Mouse (Mus musculus): ENCODE measurements around the gene Klrc1. TPM values are rescaled to one million over a fixed set of nuclear protein-coding genes. Genes with fewer than 3 reads are reported as not detected.
"Not testable (repeated sequence)": the region's sequence is repeated elsewhere in the genome, so short reads cannot be mapped to it uniquely, and the experiment has no call there.

The Klrc1 gene
- polyA plus RNA-seq (2015; fragmentation: Nextera tagmentation; extraction: Ambion mirVana), result not detected in 2 replicates

DNA sequence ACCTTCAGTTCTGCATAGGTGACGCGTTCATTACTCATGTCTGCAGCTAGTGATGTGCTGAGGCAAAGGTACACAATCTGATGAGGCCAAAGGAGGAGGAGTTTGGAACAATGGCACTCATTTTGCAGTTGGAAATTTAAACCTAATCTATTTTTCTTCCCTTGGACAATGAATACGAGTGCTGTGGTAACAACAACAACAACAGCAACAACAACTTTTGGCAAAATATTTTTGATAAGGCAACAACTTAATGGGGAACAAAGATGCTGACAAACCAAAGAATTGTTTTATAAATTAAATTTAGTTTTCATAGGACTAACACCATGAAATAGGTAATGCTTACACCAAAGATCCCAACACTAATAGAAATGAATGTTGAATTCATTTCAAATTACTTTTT lies at the start of gene Klrc1:
Gene Klrc1, minus strand, starts transcription at position 101 of the 400 bp plus-strand sequence.
- no peak for DNase-seq

GRCm38 (mm10) chr6:129727237-129727636 lies 48.5 kb upstream of the Klrc1 start:
- no peak overlapping the region for H3K4me3 ChIP-seq (replicated peaks)
- ATAC-seq (ENCODE audit: low read depth) (no peak), DNase-seq (no peak)
- H3K9me3 ChIP-seq (replicated peaks), result no peaks in the 10 kb centered on the region
- no peaks in the 10 kb centered on the region for H3K36me3 ChIP-seq
- no peak overlapping the region for H3K4me2 ChIP-seq
- no peaks in the 10 kb centered on the region for H3K27me3 ChIP-seq
- no peak overlapping the region for H3K9ac ChIP-seq
- WGBS (ENCODE audit: insufficient replicate concordance), result 56% methylated on average over 1 of the region's 1 CpGs
- H3K4me1 ChIP-seq (replicated peaks), result no peaks in the 10 kb centered on the region
- no peak overlapping the region for H3K27ac ChIP-seq

More for the DNA sequence above, at the start of gene Klrc1:
- no peaks in the 10 kb centered on the region for H3K27me3 ChIP-seq
- H3K27ac ChIP-seq, result no peak within 1 kb of the TSS
- H3K4me3 ChIP-seq (replicated peaks), result no peak within 1 kb of the TSS
- no peak within 1 kb of the TSS for H3K4me2 ChIP-seq
- H3K9me3 ChIP-seq (replicated peaks), result no peaks in the 10 kb centered on the region
- ATAC-seq (ENCODE audit: low read depth), result no peak
- H3K36me3 ChIP-seq, result no peaks in the 10 kb centered on the region
- H3K4me1 ChIP-seq (replicated peaks), result no peaks in the 10 kb centered on the region
- 66% methylated on average over 3 of the region's 3 CpGs for WGBS (ENCODE audit: insufficient replicate concordance)
- no peak within 1 kb of the TSS for H3K9ac ChIP-seq

GRCm38 (mm10) chr6:129721390-129721789 lies 42.6 kb upstream of the Klrc1 start:
- Histone ChIP-seq H3K36me3 (no peaks in the 10 kb centered on the region), H3K4me1 (replicated peaks) (no peaks in the 10 kb centered on the region), H3K27me3 (no peaks in the 10 kb centered on the region), H3K27ac (no peak overlapping the region), H3K9ac (no peak overlapping the region), H3K4me2 (no peak overlapping the region), H3K9me3 (replicated peaks) (no peaks in the 10 kb centered on the region), H3K4me3 (replicated peaks) (no peak overlapping the region)
- WGBS (ENCODE audit: insufficient replicate concordance), result 34% methylated on average over 1 of the region's 1 CpGs
- DNase-seq (no peak), ATAC-seq (ENCODE audit: low read depth) (no peak)

- no peak for DNase-seq
- no peaks in the 10 kb centered on the region for H3K4me1 ChIP-seq (replicated peaks)
- no peak overlapping the region for H3K27ac ChIP-seq
- H3K27me3 ChIP-seq, result no peaks in the 10 kb centered on the region
- no peaks in the 10 kb centered on the region for H3K9me3 ChIP-seq (replicated peaks)
- no peak for ATAC-seq (ENCODE audit: low read depth)
- no peak overlapping the region for H3K4me3 ChIP-seq (replicated peaks)
- no peaks in the 10 kb centered on the region for H3K36me3 ChIP-seq
- WGBS (ENCODE audit: insufficient replicate concordance), result 17% methylated on average over 3 of the region's 3 CpGs
- H3K9ac ChIP-seq, result no peak overlapping the region
- no peak overlapping the region for H3K4me2 ChIP-seq
These were observed 41.7 kb upstream of the Klrc1 start for GRCm38 (mm10) chr6:129720487-129720886.

DNA sequence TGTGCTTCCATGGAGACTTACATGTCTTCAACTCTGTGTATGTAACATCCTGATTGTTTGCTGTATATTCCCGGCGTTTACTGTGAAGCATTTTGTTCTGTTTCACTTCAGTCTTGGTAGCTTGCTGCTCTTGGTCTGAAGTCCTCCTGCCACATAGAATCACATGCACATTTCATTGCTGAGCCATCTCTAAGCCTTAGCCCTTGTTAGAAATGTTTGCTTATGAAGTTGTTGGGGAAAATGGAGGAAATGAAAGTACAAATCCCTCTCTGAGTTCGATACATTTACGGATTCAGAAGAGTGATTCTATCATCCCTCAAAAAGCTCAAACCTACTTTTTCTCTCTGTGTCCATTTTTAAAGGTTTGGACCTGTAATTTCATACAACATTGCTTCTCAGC lies 38.3 kb upstream of the Klrc1 start, which contains the start of gene Klri1:
Gene Klri1, minus strand, starts transcription at position 101 of the 400 bp plus-strand sequence.
- DNase-seq (no peak), ATAC-seq (ENCODE audit: low read depth) (no peak)
- H3K9ac ChIP-seq, result no peak within 1 kb of the TSS
- H3K4me2 ChIP-seq, result no peak within 1 kb of the TSS
- H3K4me3 ChIP-seq (replicated peaks), result no peak within 1 kb of the TSS
- no peaks in the 10 kb centered on the region for H3K4me1 ChIP-seq (replicated peaks)
- H3K27me3 ChIP-seq, result no peaks in the 10 kb centered on the region
- 74% methylated on average over 4 of the region's 4 CpGs for WGBS (ENCODE audit: insufficient replicate concordance)
- H3K36me3 ChIP-seq, result no peaks in the 10 kb centered on the region
- no peaks in the 10 kb centered on the region for H3K9me3 ChIP-seq (replicated peaks)
- H3K27ac ChIP-seq, result no peak within 1 kb of the TSS

DNA sequence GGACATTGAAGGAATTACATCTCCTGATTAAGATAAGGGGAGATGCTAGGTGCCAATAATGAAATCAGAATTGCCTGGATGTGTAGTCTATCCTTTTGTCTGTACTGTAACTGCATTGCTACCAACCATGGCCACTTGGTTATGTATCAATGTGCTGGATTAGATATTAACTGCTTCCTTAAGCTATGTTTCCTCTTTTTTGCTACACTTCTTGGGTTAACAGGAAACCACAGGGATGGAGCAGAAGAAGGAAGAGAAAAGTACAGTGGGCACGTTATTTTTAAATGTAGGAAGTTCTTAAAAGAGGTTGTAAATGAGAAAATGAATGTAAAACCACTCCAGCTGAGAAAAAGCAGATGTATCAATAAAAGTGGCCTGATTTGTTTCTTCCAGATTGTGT lies 34.8 kb upstream of the Klrc1 start:
- Histone ChIP-seq H3K4me3 (replicated peaks) (no peak overlapping the region), H3K4me2 (no peak overlapping the region), H3K9me3 (replicated peaks) (no peaks in the 10 kb centered on the region), H3K27ac (no peak overlapping the region), H3K36me3 (no peaks in the 10 kb centered on the region), H3K9ac (no peak overlapping the region), H3K27me3 (no peaks in the 10 kb centered on the region), H3K4me1 (replicated peaks) (no peaks in the 10 kb centered on the region)
- ATAC-seq (ENCODE audit: low read depth) (no peak), DNase-seq (no peak)
- WGBS (ENCODE audit: insufficient replicate concordance), result 0% methylated on average over 1 of the region's 1 CpGs

DNA sequence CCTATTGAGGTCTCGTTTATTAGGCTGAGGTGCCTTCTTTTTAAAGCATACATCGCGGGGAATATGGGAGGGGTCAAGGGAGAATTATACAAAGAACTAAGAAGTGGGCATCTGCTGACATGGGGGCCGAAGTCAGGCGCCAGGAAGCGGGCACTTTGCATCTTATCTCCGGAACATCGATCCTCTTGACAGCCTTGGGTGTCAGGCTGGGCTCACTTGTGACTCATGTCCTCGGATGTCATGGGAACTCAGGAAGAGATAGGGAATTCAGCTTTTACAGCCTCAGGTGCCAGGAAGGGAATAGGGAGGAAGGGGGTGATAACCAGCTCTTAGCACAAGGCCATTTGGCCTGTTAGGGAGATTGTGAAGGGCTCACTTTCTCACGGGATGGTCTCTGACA lies 12.7 kb upstream of the Klrc1 start:
- H3K9me3 ChIP-seq (replicated peaks); H3K4me3 ChIP-seq (replicated peaks); H3K27me3 ChIP-seq; DNase-seq; H3K36me3 ChIP-seq; H3K9ac ChIP-seq; H3K27ac ChIP-seq; H3K4me1 ChIP-seq (replicated peaks); H3K4me2 ChIP-seq; ATAC-seq (ENCODE audit: low read depth): not testable (repeated sequence)
- 51% methylated on average over 10 of the region's 10 CpGs for WGBS (ENCODE audit: insufficient replicate concordance)

DNA sequence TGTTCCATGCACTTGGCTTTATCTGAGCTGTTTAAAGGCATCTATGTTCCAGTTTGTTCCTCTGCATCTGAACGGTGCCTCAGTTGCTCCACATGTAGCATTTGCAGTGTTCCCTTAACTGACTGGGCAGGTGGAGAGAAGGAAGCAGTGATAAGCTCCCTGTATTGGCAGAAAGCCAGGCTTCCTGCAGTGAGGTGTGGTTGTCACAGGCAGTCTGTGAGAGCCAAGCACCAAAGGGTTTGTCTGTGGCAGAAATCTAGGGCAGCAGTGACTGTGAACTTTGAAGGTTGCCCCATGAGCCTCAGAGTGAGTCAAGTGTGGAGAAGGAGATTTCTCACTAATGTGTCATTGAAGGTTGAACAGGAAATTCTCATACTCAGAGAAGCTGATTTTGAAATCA lies 1.6 kb upstream of the Klrc1 start:
- WGBS (ENCODE audit: insufficient replicate concordance), result 31% methylated on average over 1 of the region's 1 CpGs
- no peak overlapping the region for H3K27ac ChIP-seq
- no peaks in the 10 kb centered on the region for H3K36me3 ChIP-seq
- DNase-seq, result no peak
- no peaks in the 10 kb centered on the region for H3K27me3 ChIP-seq
- H3K9me3 ChIP-seq (replicated peaks), result no peaks in the 10 kb centered on the region
- H3K4me1 ChIP-seq (replicated peaks), result no peaks in the 10 kb centered on the region
- H3K4me3 ChIP-seq (replicated peaks), result no peak overlapping the region
- H3K4me2 ChIP-seq, result no peak overlapping the region
- no peak overlapping the region for H3K9ac ChIP-seq
- ATAC-seq (ENCODE audit: low read depth), result no peak

- H3K9me3 ChIP-seq (replicated peaks); H3K27ac ChIP-seq; DNase-seq; H3K4me1 ChIP-seq (replicated peaks); H3K4me3 ChIP-seq (replicated peaks); H3K36me3 ChIP-seq; H3K27me3 ChIP-seq; H3K9ac ChIP-seq; ATAC-seq (ENCODE audit: low read depth); H3K4me2 ChIP-seq: not testable (repeated sequence)
- no CpG with 5 or more reads among the region's 3 CpGs for WGBS (ENCODE audit: insufficient replicate concordance)
These were observed 17.5 kb downstream of the Klrc1 start for GRCm38 (mm10) chr6:129661301-129661700.

DNA sequence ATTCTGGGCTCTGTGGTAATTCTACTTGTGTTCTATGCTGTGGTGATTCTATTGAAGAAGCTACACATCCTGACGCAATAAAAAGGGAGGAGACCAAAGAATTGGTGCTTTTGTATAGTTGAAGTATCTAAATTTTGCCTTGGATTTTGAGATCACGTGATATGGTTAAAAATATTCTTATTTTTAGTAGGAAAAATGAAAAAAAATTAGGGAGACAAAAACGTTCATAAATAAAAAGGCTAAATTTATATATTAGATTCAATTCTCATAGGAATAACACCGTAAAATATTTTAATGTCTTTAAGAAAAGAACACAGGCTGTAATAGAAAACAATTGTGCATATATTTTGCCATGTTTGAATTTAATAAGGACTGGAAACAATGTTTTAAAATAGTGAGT lies 18.2 kb downstream of the Klrc1 start, which contains the start of gene Klrc2:
Gene Klrc2, minus strand, starts transcription at position 101 of the 400 bp plus-strand sequence.
- not testable (repeated sequence) for H3K36me3 ChIP-seq; ATAC-seq (ENCODE audit: low read depth); H3K4me3 ChIP-seq (replicated peaks); H3K27ac ChIP-seq; H3K9me3 ChIP-seq (replicated peaks); H3K9ac ChIP-seq; H3K4me1 ChIP-seq (replicated peaks); H3K4me2 ChIP-seq; DNase-seq; H3K27me3 ChIP-seq
- WGBS (ENCODE audit: insufficient replicate concordance), result 60% methylated on average over 4 of the region's 4 CpGs

- not testable (repeated sequence) for H3K9ac ChIP-seq; DNase-seq; H3K4me3 ChIP-seq (replicated peaks); H3K27ac ChIP-seq; H3K9me3 ChIP-seq (replicated peaks); H3K4me1 ChIP-seq (replicated peaks); H3K36me3 ChIP-seq; ATAC-seq (ENCODE audit: low read depth); H3K4me2 ChIP-seq; H3K27me3 ChIP-seq
- 20% methylated on average over 1 of the region's 3 CpGs for WGBS (ENCODE audit: insufficient replicate concordance)
These were observed 34.7 kb downstream of the Klrc1 start for GRCm38 (mm10) chr6:129644054-129644453.

GRCm38 (mm10) chr6:129643237-129643636 lies 35.5 kb downstream of the Klrc1 start, which contains the start of gene Klrc3:
Klrc3 (minus strand) TSS chr6:129643337.
- not testable (repeated sequence) for DNase-seq; ATAC-seq (ENCODE audit: low read depth); H3K9ac ChIP-seq; H3K4me3 ChIP-seq (replicated peaks); H3K27me3 ChIP-seq; H3K4me1 ChIP-seq (replicated peaks); H3K9me3 ChIP-seq (replicated peaks); H3K4me2 ChIP-seq; H3K36me3 ChIP-seq; H3K27ac ChIP-seq
- 63% methylated on average over 3 of the region's 3 CpGs for whole genome bisulfite sequencing (ENCODE audit: insufficient replicate concordance)

Data from liver, embryonic 13.5 days (tissue).